In the genomic region with DNA sequence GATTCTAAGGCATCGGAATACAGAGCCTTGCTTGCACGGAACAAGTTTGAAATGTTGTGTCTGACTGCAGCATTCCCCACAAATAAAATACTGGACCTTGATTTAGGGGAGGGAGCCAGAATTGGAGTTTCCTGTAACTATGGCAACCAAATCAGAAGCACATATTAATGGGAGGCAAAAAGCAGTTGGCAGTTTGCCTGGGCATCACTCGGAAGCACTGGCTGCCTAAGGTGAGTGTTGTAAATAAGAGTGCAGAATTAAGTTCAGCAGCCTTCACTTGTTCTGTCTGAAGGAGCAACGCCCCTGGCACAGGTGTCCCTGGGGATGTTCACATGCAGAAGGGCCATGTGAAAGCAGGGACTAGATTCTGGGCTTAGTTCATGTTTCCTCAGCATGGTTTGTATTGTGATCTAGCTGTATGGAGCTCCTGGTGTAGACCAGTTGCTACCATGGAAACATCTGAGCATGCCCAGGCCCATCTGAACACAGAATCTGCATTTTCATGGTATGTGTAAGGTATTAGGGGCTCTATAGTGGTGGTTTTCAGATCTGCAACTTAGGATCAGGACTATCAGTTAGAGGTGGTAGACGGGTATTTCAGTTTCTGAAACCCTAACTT, we compare ENCODE assay signal across 16 mouse cellular contexts. TPM values are rescaled to one million over a fixed set of nuclear protein-coding genes. Genes with fewer than 3 reads are reported as not detected.
DNase-seq lines count a peak whose midpoint lies in the region; ATAC-seq and TF ChIP-seq lines count a peak whose summit lies in the region.
"Had no signal": no experiment of that assay in that cellular context is flagged by ENCODE, and none has a peak within 500 bp of the region (broad histone marks: within the 10 kb centered on the region; RNA-seq: fewer than 3 reads in every experiment).

No protein-coding gene starts in this region.

- TF ChIP-seq CTCF in hindbrain, postnatal 0 days (IDR thresholded peaks at IDR 0.05; ENCODE audit: low read depth): no peak
- TF ChIP-seq CTCF in gastrocnemius, adult 2 months (IDR thresholded peaks at IDR 0.05): no peak

- H3K9ac ChIP-seq in hindbrain, postnatal 0 days (replicated peaks; ENCODE audit: low read length): no peak overlapping the region
- no peak overlapping the region for H3K9ac ChIP-seq in hindbrain, embryonic 12.5 days
- H3K9ac ChIP-seq in neural tube, embryonic 13.5 days: no peak overlapping the region
- H3K9ac ChIP-seq in midbrain, embryonic 15.5 days: no peak overlapping the region
- H3K9ac ChIP-seq: limb, embryonic 15.5 days had no signal

- no peak overlapping the region for H3K27ac ChIP-seq in hindbrain, postnatal 0 days
- H3K27ac ChIP-seq in hindbrain, embryonic 12.5 days: no peak overlapping the region
- H3K27ac ChIP-seq in neural tube, embryonic 13.5 days (replicated peaks): no peak overlapping the region; the same call in 1 of the 2 replicates
- H3K27ac ChIP-seq in midbrain, embryonic 15.5 days: peak overlapping the region; percentile 51
- no peak overlapping the region for H3K27ac ChIP-seq in gastrocnemius, adult 2 months
- H3K27ac ChIP-seq: heart, adult 2 months; limb, embryonic 15.5 days had no signal

- H3K4me3 ChIP-seq in hindbrain, postnatal 0 days (ENCODE audit: low read length): no peak overlapping the region
- H3K4me3 ChIP-seq in hindbrain, embryonic 12.5 days: no peak overlapping the region
- H3K4me3 ChIP-seq in neural tube, embryonic 13.5 days: no peak overlapping the region
- H3K4me3 ChIP-seq in midbrain, embryonic 15.5 days: no peak overlapping the region
- no peak overlapping the region for H3K4me3 ChIP-seq in gastrocnemius, adult 2 months
- H3K4me3 ChIP-seq: heart, adult 2 months; limb, embryonic 15.5 days had no signal

- no peaks in the 10 kb centered on the region for H3K36me3 ChIP-seq in hindbrain, postnatal 0 days (ENCODE audit: insufficient read depth, low read length)
- no peaks in the 10 kb centered on the region for H3K36me3 ChIP-seq in hindbrain, embryonic 12.5 days
- no peaks in the 10 kb centered on the region for H3K36me3 ChIP-seq in neural tube, embryonic 13.5 days
- H3K36me3 ChIP-seq in midbrain, embryonic 15.5 days (replicated peaks): no peaks in the 10 kb centered on the region
- H3K36me3 ChIP-seq: limb, embryonic 15.5 days had no signal

- no peaks in the 10 kb centered on the region for H3K27me3 ChIP-seq in hindbrain, postnatal 0 days (ENCODE audit: insufficient read depth, low read length)
- H3K27me3 ChIP-seq in hindbrain, embryonic 12.5 days: no peaks in the 10 kb centered on the region
- no peaks in the 10 kb centered on the region for H3K27me3 ChIP-seq in neural tube, embryonic 13.5 days
- no peaks in the 10 kb centered on the region for H3K27me3 ChIP-seq in midbrain, embryonic 15.5 days (replicated peaks)
- H3K27me3 ChIP-seq: CH12.LX; limb, embryonic 15.5 days; Patski had no signal

- H3K9me3 ChIP-seq in hindbrain, postnatal 0 days (ENCODE audit: low read length): no peaks in the 10 kb centered on the region
- no peaks in the 10 kb centered on the region for H3K9me3 ChIP-seq in hindbrain, embryonic 12.5 days (replicated peaks)
- H3K9me3 ChIP-seq in neural tube, embryonic 13.5 days: no peaks in the 10 kb centered on the region
- no peaks in the 10 kb centered on the region for H3K9me3 ChIP-seq in midbrain, embryonic 15.5 days
- H3K9me3 ChIP-seq: limb, embryonic 15.5 days had no signal

- H3K4me2 ChIP-seq in hindbrain, postnatal 0 days (ENCODE audit: low read depth, low read length): no peak overlapping the region
- H3K4me2 ChIP-seq in hindbrain, embryonic 12.5 days (replicated peaks): no peak overlapping the region
- no peak overlapping the region for H3K4me2 ChIP-seq in neural tube, embryonic 13.5 days
- no peak overlapping the region for H3K4me2 ChIP-seq in midbrain, embryonic 15.5 days
- H3K4me2 ChIP-seq: limb, embryonic 15.5 days had no signal

- 0 out of 2 replicates have a peak, but pooled peaks have one; percentile 38 for ATAC-seq in hindbrain, postnatal 0 days
- ATAC-seq in hindbrain, embryonic 12.5 days (ENCODE audit: low FRiP score): no peak
- peak; percentile 32 for ATAC-seq in neural tube, embryonic 13.5 days (ENCODE audit: low read depth)
- peak; percentile 72 for ATAC-seq in midbrain, embryonic 15.5 days (replicated peaks)
- ATAC-seq: Patski had no signal

- peak; percentile 76 for DNase-seq in hindbrain, postnatal 0 days (ENCODE audit: low spot score)
- DNase-seq in neural tube, embryonic 10.5 days (ENCODE audit: extremely low spot score, low spot score): no peak
- DNase-seq in layer of hippocampus, adult 18-20 months (ENCODE audit: low spot score in 2 of 2): peak; percentile 51 to 76
- DNase-seq in gastrocnemius, adult 2 months: no peak
- DNase-seq in spleen, postnatal 4 days (ENCODE audit: low spot score in 2 of 2): no peak
- DNase-seq: adrenal gland, postnatal 14 days; cerebellum, adult 11 months; heart, adult 2 months; lung, postnatal 10 days; thymus, adult 2 months had no signal

- peaks cover 7% of the 10 kb centered on the region; the same call in 1 of the 2 replicates for H3K4me1 ChIP-seq in hindbrain, postnatal 0 days (ENCODE audit: insufficient read depth, low read length)
- peaks cover 11% of the 10 kb centered on the region; the same call in 1 of the 2 replicates for H3K4me1 ChIP-seq in hindbrain, embryonic 12.5 days
- H3K4me1 ChIP-seq in neural tube, embryonic 13.5 days (replicated peaks): peaks cover 27% of the 10 kb centered on the region
- peaks cover 20% of the 10 kb centered on the region for H3K4me1 ChIP-seq in midbrain, embryonic 15.5 days

- 43% methylated on average over 5 of the region's 5 CpGs for WGBS in hindbrain, postnatal 0 days
- 74% methylated on average over 5 of the region's 5 CpGs for WGBS in hindbrain, embryonic 12.5 days
- 52% methylated on average over 5 of the region's 5 CpGs for WGBS in neural tube, embryonic 13.5 days
- 49% methylated on average over 5 of the region's 5 CpGs for WGBS in midbrain, embryonic 15.5 days

- intact Hi-C loops in gastrocnemius, adult 2 months (cut with DNase I): no loop called here

RNA-seq across cellular contexts. Expression of gene Arhgap20, which starts 28.3 kb away (rescaled TPM):
- total RNA-seq in hindbrain, postnatal 0 days (2014; rRNA removed): 26.8 and 30.5 TPM in 2 replicates
- 33.3 and 34.8 TPM in 2 replicates for polyA plus RNA-seq in hindbrain, postnatal 0 days (2015; fragmentation: Nextera tagmentation; extraction: Ambion mirVana)
- polyA plus RNA-seq in hindbrain, embryonic 12.5 days (2016; fragmentation: Nextera tagmentation; extraction: Ambion mirVana): 12.5 and 14.8 TPM in 2 replicates
- polyA plus RNA-seq in neural tube, embryonic 13.5 days (2015; fragmentation: Nextera tagmentation; extraction: Ambion mirVana): 20.9 and 22.4 TPM in 2 replicates
- 10 to 100 TPM; 53.1 to 58.4 TPM for total RNA-seq in layer of hippocampus, adult 18-20 months (2021)
- 18.3 and 19.4 TPM in 2 replicates for polyA plus RNA-seq in midbrain, embryonic 15.5 days (2015; fragmentation: Nextera tagmentation; extraction: Ambion mirVana)
- total RNA-seq in gastrocnemius, adult 2 months (2021): 10 to 100 TPM; 26.5 to 40.1 TPM

Comparison
In these comparisons a context has a peak if more than half of its experiments do, and no peak if none do; other contexts are left out.
1. DNase-seq: peak in hindbrain, postnatal 0 days (single experiment) and layer of hippocampus, adult 18-20 months (2 of 2); none in neural tube, embryonic 10.5 days (single experiment), gastrocnemius, adult 2 months (single experiment) and spleen, postnatal 4 days (0 of 2).